Mouse (Mus musculus): ENCODE measurements around the gene Ppard. TPM values are rescaled to one million over a fixed set of nuclear protein-coding genes. Genes with fewer than 3 reads are reported as not detected.
"Not testable (repeated sequence)": the region's sequence is repeated elsewhere in the genome, so short reads cannot be mapped to it uniquely, and the experiment has no call there.

Gene Ppard
- polyA plus RNA-seq, 1 experiment from 2014 or later, result 30.9 TPM

- POLR2A ChIA-PET, result interaction anchor here (0.9 to 1.6 kb wide), 2 partner anchors 18 to 124 kb away, joined by 3 read pairs; no protein-coding TSS in a partner anchor
- in situ Hi-C loops (cut with MboI; ENCODE audit: low pct_unique_long_range_greater_than_20kb), result loop anchor here (25.0 kb wide), 1 partner anchor 330 kb away; the partner anchor contains the start of genes Armc12 and Clpsl2
- DNase-seq (ENCODE audit: low read depth, low spot score), result no peak
Observed at GRCm38 (mm10) chr17:28207092-28207491, 25.4 kb upstream of the Ppard start.

GRCm38 (mm10) chr17:28207591-28208313 lies 24.7 kb upstream of the Ppard start, which contains the start of gene Def6:
Def6 (plus strand) TSS chr17:28207778.
- in situ Hi-C loops (cut with MboI; ENCODE audit: low pct_unique_long_range_greater_than_20kb), result loop anchor here (25.0 kb wide), 1 partner anchor 330 kb away; the partner anchor contains the start of genes Armc12 and Clpsl2
- TF ChIP-seq CTCF (IDR thresholded peaks at IDR 0.05), result no peak
- ChIA-PET CTCF (interaction anchor here (0.9 to 1.7 kb wide), 3 partner anchors 8 to 18 kb away, joined by 3 to 7 read pairs (median 3); no protein-coding TSS in a partner anchor), POLR2A (interaction anchor here (0.9 kb wide), 1 partner anchor 124 kb away, joined by 3 read pairs; no protein-coding TSS in a partner anchor)
- DNase-seq (ENCODE audit: low read depth, low spot score), result no peak
- H3K27me3 ChIP-seq, result no peaks in the 10 kb centered on the region
- no peak for ATAC-seq

More at GRCm38 (mm10) chr17:28207092-28207491, 25.4 kb upstream of the Ppard start:
- no peaks in the 10 kb centered on the region for H3K27me3 ChIP-seq
- CTCF ChIA-PET, result interaction anchor here (0.9 to 1.7 kb wide), 2 partner anchors 13 to 19 kb away, joined by 3 to 7 read pairs; no protein-coding TSS in a partner anchor
- no peak for ATAC-seq
- no peak for TF ChIP-seq CTCF (IDR thresholded peaks at IDR 0.05)

GRCm38 (mm10) chr17:28208314-28208612 lies 24.2 kb upstream of the Ppard start:
- ChIA-PET POLR2A (interaction anchor here (0.5 to 0.9 kb wide), 2 partner anchors 123 to 247 kb away, joined by 3 to 5 read pairs; no protein-coding TSS in a partner anchor), CTCF (interaction anchor here (0.9 to 1.7 kb wide), 3 partner anchors 8 to 18 kb away, joined by 3 to 7 read pairs (median 3); no protein-coding TSS in a partner anchor)
- ATAC-seq (no peak), DNase-seq (ENCODE audit: low read depth, low spot score) (no peak)
- in situ Hi-C loops (cut with MboI; ENCODE audit: low pct_unique_long_range_greater_than_20kb), result loop anchor here (25.0 kb wide), 1 partner anchor 329 kb away; the partner anchor contains the start of genes Armc12 and Clpsl2
- TF ChIP-seq CTCF (IDR thresholded peaks at IDR 0.05), result no peak
- no peaks in the 10 kb centered on the region for H3K27me3 ChIP-seq

- CTCF ChIA-PET, result no interaction called here
- DNase-seq (ENCODE audit: low read depth, low spot score), result no peak
- H3K27me3 ChIP-seq, result no peaks in the 10 kb centered on the region
- in situ Hi-C loops (cut with MboI; ENCODE audit: low pct_unique_long_range_greater_than_20kb), result loop anchor here (10.0 to 25.0 kb wide), 2 partner anchors 175 to 328 kb away; partner anchors contain the start of genes Armc12 and Clpsl2
- POLR2A ChIA-PET, result no interaction called here
- no peak for TF ChIP-seq CTCF (IDR thresholded peaks at IDR 0.05)
- no peak for ATAC-seq
Observed at GRCm38 (mm10) chr17:28209457-28210110, 22.9 kb upstream of the Ppard start.

GRCm38 (mm10) chr17:28211921-28212341 lies 20.6 kb upstream of the Ppard start:
- in situ Hi-C loops (cut with MboI; ENCODE audit: low pct_unique_long_range_greater_than_20kb), result loop anchor here (10.0 to 25.0 kb wide), 2 partner anchors 173 to 325 kb away; partner anchors contain the start of genes Armc12 and Clpsl2
- ATAC-seq, result no peak
- ChIA-PET POLR2A (interaction anchor here (1.2 kb wide), 1 partner anchor 22 kb away, joined by 3 read pairs; no protein-coding TSS in a partner anchor), CTCF (interaction anchor here (2.4 kb wide), 1 partner anchor 14 kb away, joined by 7 read pairs; no protein-coding TSS in a partner anchor)
- no peaks in the 10 kb centered on the region for H3K27me3 ChIP-seq
- TF ChIP-seq CTCF (IDR thresholded peaks at IDR 0.05), result no peak
- DNase-seq (ENCODE audit: low read depth, low spot score), result no peak

- ATAC-seq (no peak), DNase-seq (ENCODE audit: low read depth, low spot score) (no peak)
- no peaks in the 10 kb centered on the region for H3K27me3 ChIP-seq
- ChIA-PET CTCF (interaction anchor here (0.8 to 2.4 kb wide), 4 partner anchors 10 to 20 kb away, joined by 3 to 7 read pairs (median 4); partner anchors contain the start of gene Ppard), POLR2A (interaction anchor here (1.2 kb wide), 1 partner anchor 21 kb away, joined by 3 read pairs; no protein-coding TSS in a partner anchor)
- no peak for TF ChIP-seq CTCF (IDR thresholded peaks at IDR 0.05)
- in situ Hi-C loops (cut with MboI; ENCODE audit: low pct_unique_long_range_greater_than_20kb), result loop anchor here (10.0 to 25.0 kb wide), 2 partner anchors 172 to 325 kb away; partner anchors contain the start of genes Armc12 and Clpsl2
Observed at GRCm38 (mm10) chr17:28212391-28212790, 20.1 kb upstream of the Ppard start.

- DNase-seq (ENCODE audit: low read depth, low spot score), result no peak
- no peak for TF ChIP-seq CTCF (IDR thresholded peaks at IDR 0.05)
- ChIA-PET CTCF (interaction anchor here (0.8 to 2.4 kb wide), 4 partner anchors 9 to 20 kb away, joined by 3 to 7 read pairs (median 4); partner anchors contain the start of gene Ppard), POLR2A (no interaction called here)
- in situ Hi-C loops (cut with MboI; ENCODE audit: low pct_unique_long_range_greater_than_20kb), result loop anchor here (10.0 to 25.0 kb wide), 2 partner anchors 172 to 324 kb away; partner anchors contain the start of genes Armc12 and Clpsl2
- no peak for ATAC-seq
- no peaks in the 10 kb centered on the region for H3K27me3 ChIP-seq
Observed at GRCm38 (mm10) chr17:28213236-28213635, 19.3 kb upstream of the Ppard start.

GRCm38 (mm10) chr17:28216791-28217190 lies 15.7 kb upstream of the Ppard start:
- CTCF ChIA-PET, result no interaction called here
- TF ChIP-seq CTCF (IDR thresholded peaks at IDR 0.05), result no peak

GRCm38 (mm10) chr17:28217721-28218649 lies 14.5 kb upstream of the Ppard start:
- in situ Hi-C loops (cut with MboI; ENCODE audit: low pct_unique_long_range_greater_than_20kb), result loop anchor here (10.0 to 25.0 kb wide), 2 partner anchors 167 to 319 kb away; partner anchors contain the start of genes Armc12 and Clpsl2
- ChIA-PET POLR2A (no interaction called here), CTCF (no interaction called here)
- TF ChIP-seq CTCF (IDR thresholded peaks at IDR 0.05), result no peak
- H3K27me3 ChIP-seq, result no peaks in the 10 kb centered on the region
- ATAC-seq (no peak), DNase-seq (ENCODE audit: low read depth, low spot score) (no peak)

More at GRCm38 (mm10) chr17:28216791-28217190, 15.7 kb upstream of the Ppard start:
- POLR2A ChIA-PET, result no interaction called here
- DNase-seq (ENCODE audit: low read depth, low spot score), result no peak
- H3K27me3 ChIP-seq, result no peaks in the 10 kb centered on the region
- no peak for ATAC-seq
- in situ Hi-C loops (cut with MboI; ENCODE audit: low pct_unique_long_range_greater_than_20kb), result loop anchor here (10.0 to 25.0 kb wide), 2 partner anchors 168 to 321 kb away; partner anchors contain the start of genes Armc12 and Clpsl2

GRCm38 (mm10) chr17:28222463-28222862 lies 10.0 kb upstream of the Ppard start:
- ATAC-seq; H3K27me3 ChIP-seq; DNase-seq (ENCODE audit: low read depth, low spot score); POLR2A ChIA-PET: not testable (repeated sequence)
- CTCF ChIA-PET, result interaction anchor here (1.4 to 1.8 kb wide), 2 partner anchors 9 to 19 kb away, joined by 4 to 6 read pairs; no protein-coding TSS in a partner anchor
- in situ Hi-C loops (cut with MboI; ENCODE audit: low pct_unique_long_range_greater_than_20kb), result loop anchor here (25.0 kb wide), 1 partner anchor 315 kb away; the partner anchor contains the start of genes Armc12 and Clpsl2

All from Patski (cell line).